Mouse (Mus musculus) testis, postnatal 14 days (tissue): ENCODE measurements at regions not wholly inside any gene's neighbourhood (a gene's known extent, or its start where the extent isn't known, plus 50 kb on each side); places are given as distances from the start of the nearest gene placed in this dataset.

Experiments used
- DNase-seq: peaks from one replicate; pipeline ENCODE4 v3.0.0; 2021; ENCODE audit warnings: low spot score

GRCm38 (mm10) chr12:59834809-59835208 lies 615.3 kb upstream of the Fbxo33 start:
- no peak for DNase-seq

DNA sequence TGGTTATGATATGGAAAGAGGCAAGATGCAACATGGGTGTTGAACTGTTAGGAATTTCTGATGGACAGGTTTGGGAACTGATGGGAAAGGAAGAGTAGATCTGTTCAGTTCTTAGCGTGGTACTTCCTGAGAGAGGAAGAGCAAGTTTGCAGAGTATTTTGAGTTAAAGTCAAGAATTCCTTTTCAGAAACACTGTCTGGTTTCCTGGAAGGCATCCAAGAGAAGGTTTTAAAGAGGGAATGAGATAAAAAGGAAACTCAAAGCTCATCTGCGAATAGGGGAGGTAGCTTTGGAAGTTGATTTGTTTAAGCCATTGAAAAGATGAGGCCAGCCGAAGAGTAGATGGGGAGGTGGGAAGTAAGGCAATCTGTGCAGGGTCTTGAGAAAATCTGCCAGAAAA lies 603.4 kb upstream of the Fbxo33 start:
- no peak for DNase-seq

DNA sequence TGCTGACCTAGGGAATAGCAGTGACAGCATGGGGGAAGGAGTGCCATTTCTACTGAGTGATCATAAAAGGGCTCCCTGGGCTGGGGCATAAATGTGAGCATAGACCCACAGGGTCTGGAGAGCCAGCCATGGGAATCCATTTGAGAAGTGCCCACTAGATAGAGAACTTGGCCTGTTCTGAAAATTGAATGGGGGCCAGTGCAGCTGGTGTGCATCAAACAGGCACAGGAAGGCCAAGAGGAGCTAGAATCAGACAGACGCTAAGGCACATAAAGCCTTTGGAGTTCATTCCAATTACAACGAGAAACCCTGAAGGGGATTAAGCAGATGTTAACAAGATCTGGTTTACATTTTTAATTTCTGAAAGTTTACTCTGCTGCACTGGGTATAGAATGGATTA lies 602.9 kb upstream of the Fbxo33 start:
- DNase-seq: no peak

DNA sequence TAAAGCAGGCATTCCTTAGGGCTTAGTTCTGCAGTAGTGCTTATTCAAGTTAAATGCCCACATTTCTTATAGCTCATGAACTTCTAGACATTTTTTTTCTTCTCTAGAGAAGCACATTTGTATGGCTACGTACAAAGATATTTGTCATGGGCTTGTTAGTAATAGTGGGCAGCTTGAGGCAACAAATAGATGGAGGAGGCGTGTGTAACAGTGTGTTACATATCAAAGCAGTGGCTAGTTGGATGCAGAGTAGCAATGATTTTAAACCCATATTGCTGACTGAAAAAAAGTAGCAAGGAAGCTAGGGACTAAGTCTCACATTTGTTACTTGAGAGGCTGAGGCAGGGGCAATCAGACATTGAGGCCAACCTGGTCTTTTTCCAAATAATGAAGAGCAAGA lies 602.2 kb upstream of the Fbxo33 start:
- DNase-seq: no peak

GRCm38 (mm10) chr12:59815965-59816364 lies 596.4 kb upstream of the Fbxo33 start:
- no peak for DNase-seq

GRCm38 (mm10) chr12:59814356-59814755 lies 594.8 kb upstream of the Fbxo33 start:
- DNase-seq: no peak

- DNase-seq: no peak
Observed at GRCm38 (mm10) chr12:59809224-59809623, 589.7 kb upstream of the Fbxo33 start.

DNA sequence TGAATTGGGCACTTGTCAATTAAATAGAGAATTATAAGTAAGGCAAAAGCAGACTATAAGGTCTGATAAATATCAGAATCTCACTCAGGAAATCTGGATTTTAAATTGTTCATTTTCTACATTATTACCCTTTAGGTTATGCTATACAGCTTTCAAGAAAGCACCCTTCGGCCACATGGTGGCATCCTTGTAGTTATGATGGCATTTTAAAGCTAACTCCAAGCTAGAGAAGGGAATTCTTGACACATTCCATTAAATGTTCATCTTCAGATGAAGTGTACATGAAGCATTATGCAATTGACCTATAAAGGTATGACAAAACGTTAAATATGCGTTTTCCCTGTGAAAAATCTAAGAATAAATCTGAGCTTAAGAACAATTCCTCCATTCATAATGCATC lies 578.5 kb upstream of the Fbxo33 start:
- DNase-seq: no peak

DNA sequence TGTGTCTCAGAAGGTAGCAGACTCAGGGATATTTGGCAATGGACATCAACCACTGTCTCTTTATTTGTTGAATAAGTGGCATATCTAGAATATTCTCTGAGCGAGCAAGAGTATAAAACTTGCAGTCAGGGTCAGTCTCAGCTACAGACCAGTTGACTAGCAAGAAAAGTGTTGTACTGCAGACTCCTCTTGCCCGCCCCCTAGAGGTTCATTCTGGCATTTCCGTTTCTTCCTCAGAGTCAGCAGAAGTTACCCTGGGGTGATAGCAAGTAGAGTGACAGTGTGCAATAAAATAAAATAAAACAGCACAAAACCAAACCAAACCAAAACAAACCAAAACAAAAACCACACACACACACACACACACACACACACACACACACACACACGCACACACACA lies 571.9 kb upstream of the Fbxo33 start:
- DNase-seq: no peak

GRCm38 (mm10) chr12:59786831-59787230 lies 567.3 kb upstream of the Fbxo33 start:
- DNase-seq: no peak

- DNase-seq: no peak
Observed at GRCm38 (mm10) chr12:59770980-59771379, 551.5 kb upstream of the Fbxo33 start.

DNA sequence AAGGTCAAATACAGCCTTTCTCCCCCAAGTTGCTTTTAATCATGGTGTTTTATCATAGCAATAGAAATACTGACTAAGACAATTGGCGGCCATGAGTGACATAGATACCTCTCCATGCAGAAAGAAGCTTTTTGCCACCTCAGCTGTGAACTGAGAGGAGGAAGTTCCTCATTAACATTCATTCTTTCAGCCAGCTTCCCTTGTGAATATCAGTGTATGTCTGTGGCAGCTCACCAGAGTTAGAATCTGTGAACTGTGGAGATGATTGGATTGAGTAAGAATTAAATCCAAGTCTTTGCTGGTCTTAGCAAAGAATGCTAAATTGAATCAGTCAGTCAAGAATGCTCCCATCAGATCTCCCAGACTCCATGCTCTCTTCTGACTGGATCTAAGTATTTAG lies 542.7 kb upstream of the Fbxo33 start:
- no peak for DNase-seq

- DNase-seq: no peak
Observed at GRCm38 (mm10) chr12:59744768-59745167, 525.2 kb upstream of the Fbxo33 start.

DNA sequence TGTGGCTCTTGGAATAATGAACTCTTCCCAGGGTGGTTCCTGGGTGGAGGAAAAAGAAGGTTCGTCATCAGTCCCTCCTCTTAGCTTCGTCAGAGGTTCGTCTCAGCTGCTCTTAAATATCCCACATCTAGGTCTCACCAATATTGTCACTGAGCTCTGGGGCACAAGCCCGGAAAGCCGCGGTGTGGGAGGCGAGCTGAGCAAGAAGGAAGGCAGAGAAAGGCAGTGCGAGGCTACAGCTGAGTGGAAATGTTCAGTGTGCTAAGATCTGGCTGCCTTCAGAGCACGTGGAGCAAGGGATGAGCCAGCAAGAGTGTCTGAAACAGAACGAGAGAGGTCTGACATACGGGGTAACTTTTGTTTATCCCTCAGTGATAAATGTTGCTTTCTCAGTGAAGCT lies 523.7 kb upstream of the Fbxo33 start:
- DNase-seq: no peak

DNA sequence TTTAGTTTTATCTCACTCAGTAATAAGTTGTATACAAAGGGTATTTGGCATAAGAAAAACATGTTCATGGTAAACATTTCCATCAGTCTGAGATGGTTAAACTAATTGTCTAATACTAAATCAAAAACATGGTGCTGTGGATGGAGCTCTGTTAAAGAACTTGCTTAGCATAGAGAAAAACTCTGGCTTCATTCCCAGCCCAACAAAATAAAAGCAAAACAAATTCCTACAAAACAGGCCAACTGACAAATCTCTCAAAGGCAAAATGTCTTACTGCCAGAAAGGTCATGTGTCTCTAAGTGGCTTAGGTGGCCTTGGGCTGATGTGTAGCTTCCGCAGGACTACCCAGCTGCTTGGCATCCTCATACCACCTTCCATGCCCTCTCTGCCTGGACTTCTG lies 505.4 kb upstream of the Fbxo33 start:
- DNase-seq: no peak

DNA sequence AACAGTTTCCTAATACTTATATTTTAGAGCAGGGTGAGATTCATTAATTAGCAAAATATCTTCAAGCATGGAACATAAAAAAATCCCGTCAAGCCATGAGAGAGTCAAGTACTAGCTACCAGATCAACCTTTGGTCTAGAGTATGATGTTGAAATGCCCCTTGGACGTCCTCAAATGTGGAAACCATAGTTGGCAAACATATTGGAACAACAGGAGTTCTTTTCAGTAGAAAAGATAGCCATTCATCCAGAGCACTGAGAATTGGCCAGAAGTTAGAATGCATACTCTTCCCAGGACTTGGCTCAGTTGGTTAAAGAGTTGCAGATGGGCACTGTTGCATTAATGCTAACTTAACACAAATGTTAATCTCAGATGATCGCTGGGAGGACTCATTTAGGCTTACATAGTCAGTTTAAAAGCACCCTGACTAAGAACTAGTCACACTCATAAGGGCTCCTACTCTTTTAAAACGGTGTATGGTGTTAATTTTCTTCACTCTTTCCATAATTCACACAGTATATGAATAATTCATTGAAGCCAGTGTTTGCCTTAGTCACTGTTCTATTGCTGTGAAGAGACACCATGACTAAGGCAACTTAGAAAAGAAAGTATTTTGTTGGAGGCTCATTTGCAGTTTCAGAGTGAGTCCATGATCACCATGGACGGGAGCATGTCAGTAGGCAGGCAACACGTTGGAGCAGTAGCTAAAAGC lies 503.1 kb upstream of the Fbxo33 start:
- no peak for DNase-seq

DNA sequence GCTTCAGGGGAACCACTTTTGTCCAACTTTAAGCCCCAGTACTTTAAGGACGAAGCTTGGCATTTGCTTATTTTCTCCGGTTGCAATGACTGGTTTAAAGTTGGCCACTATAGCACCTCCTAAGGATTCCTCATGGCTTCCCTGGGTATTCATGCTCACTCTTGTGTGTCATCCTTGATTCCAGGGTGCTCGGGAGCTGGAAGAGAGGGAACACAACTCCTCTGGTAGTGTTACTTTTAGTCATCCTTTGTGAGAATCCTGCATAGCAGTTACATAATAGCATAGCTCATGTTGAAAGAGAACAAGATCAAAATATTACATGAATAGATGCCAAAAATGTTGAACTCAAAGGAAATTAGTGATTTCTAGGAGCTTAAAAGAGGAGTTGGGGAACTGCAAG lies 493.7 kb upstream of the Fbxo33 start:
- DNase-seq: no peak

DNA sequence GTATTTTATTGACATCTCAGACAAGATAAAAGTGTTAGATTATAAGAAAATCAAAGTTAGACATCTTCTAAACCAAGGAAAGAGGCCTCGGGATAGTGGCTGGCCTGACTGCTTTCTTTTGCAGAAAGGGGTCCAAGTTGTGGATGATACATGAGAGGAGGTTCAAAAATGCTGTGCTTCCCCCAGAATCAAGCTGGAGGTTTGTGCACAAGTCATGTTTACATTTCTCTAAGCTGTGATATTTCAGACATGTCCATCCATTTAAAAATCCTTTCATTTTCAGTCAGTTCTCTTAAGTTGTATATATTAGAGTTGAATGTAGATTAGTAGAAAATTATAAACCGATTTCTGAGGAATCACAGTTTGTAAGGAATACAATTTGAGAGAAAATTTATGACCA lies 463.7 kb upstream of the Fbxo33 start:
- DNase-seq: no peak

- DNase-seq: no peak
Observed at GRCm38 (mm10) chr12:59663161-59663560, 443.6 kb upstream of the Fbxo33 start.

- no peak for DNase-seq
Observed at GRCm38 (mm10) chr12:59630678-59631077, 411.2 kb upstream of the Fbxo33 start.

- no peak for DNase-seq
Observed at GRCm38 (mm10) chr12:59623147-59623546, 403.6 kb upstream of the Fbxo33 start.

GRCm38 (mm10) chr12:59621132-59621531 lies 401.6 kb upstream of the Fbxo33 start:
- no peak for DNase-seq

DNA sequence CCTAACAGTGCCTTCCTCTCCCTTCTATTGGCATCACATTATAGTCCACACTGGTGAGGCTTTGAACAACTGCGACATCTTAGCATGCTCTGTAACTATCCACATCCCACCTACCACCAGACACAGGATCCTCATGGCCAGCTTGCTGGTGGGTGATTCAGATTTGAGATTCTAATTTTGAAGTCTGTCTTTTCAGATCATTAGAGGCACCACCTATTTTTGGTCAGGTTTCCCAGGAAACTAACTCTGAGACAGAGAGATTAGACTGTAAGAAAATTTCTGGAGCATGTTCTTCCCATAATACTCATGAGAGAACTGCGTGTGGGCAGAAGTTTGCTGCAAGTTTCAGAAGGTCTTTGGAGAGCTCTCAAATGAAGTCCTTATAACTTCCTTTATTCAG lies 400.8 kb upstream of the Fbxo33 start:
- DNase-seq: no peak

DNA sequence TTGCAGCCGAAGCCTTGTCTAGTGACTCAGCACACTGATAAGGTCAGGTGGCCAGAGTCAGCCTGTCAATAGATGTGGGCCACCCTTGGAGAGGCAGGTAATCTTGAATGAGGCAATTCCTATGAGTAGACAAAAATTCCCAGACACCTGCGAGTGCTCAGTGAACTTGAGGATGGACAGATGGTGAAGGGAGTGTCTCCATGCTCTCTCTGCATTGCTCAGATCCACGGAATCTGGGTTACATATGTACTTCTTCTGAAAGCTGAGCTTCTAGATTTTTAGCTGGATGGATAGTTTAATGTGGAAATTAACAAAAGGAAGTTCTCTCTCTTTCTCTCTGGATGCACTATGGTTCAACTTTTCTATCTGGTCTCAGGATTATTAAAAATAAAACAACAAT lies 396.6 kb upstream of the Fbxo33 start:
- no peak for DNase-seq

DNA sequence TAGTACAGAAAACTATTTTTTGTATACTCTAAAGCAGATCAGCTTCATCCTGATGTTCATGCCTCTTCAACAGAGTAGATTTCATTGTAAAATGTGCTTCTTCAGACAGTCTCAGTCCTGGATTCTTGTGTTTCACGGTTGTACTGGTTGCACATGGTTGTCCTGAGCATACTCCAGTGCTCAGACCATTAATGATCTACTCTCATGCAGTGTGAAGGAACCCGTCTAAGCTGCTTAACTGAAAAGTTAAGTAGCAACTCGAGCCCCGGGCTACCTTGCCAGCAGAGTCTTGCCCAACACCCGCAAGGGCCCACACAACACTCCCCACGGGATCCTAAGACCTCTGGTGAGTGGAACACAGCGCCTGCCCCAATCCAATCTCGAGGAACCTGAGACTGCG lies 380.3 kb upstream of the Fbxo33 start:
- no peak for DNase-seq
